In genomic region chr10:11531343-11531742, GRCm38 (mm10) we compare ENCODE assay signal across 22 mouse cellular contexts.
DNase-seq lines count a peak whose midpoint lies in the region; ATAC-seq and TF ChIP-seq lines count a peak whose summit lies in the region.
"Had no signal": no experiment of that assay in that cellular context is flagged by ENCODE, and none has a peak within 500 bp of the region (broad histone marks: within the 10 kb centered on the region; RNA-seq: fewer than 3 reads in every experiment).

No protein-coding gene starts in this region.

- H3K36me3 ChIP-seq in ES-E14 (ENCODE audit: control insufficient read depth, insufficient read depth, low read length, poor library complexity, severe bottlenecking), result no peaks in the 10 kb centered on the region
- H3K36me3 ChIP-seq: embryonic facial prominence, embryonic 12.5 days; embryonic facial prominence, embryonic 15.5 days; hindbrain, embryonic 10.5 days; hindbrain, embryonic 15.5 days had no signal

- ATAC-seq in frontal cortex, adult (ENCODE audit: low TSS enrichment), result peak; percentile 97
- ATAC-seq: forebrain, embryonic 14.5 days; forebrain, postnatal 0 days; Patski had no signal

- no peak overlapping the region for H3K27ac ChIP-seq in left cerebral cortex, adult 2 months
- H3K27ac ChIP-seq in ES-E14 (ENCODE audit: insufficient read depth, low read depth, low read length, poor library complexity, severe bottlenecking), result no peak overlapping the region
- H3K27ac ChIP-seq: embryonic facial prominence, embryonic 12.5 days; embryonic facial prominence, embryonic 15.5 days; hindbrain, embryonic 10.5 days; hindbrain, embryonic 15.5 days had no signal

- peak overlapping the region; percentile 59; the same call in 1 of the 2 replicates for H3K9ac ChIP-seq in ES-E14 (ENCODE audit: insufficient read depth, low read depth, low read length, poor library complexity, severe bottlenecking)
- H3K9ac ChIP-seq: embryonic facial prominence, embryonic 12.5 days; embryonic facial prominence, embryonic 15.5 days; forebrain, postnatal 0 days; hindbrain, embryonic 15.5 days had no signal

- no peak overlapping the region for H3K4me3 ChIP-seq in left cerebral cortex, adult 2 months
- H3K4me3 ChIP-seq in ES-E14 (ENCODE audit: insufficient read depth in 1 of 2, low read depth in 1 of 2, low read length in 2 of 2, poor library complexity in 1 of 2, severe bottlenecking in 1 of 2), result peak overlapping the region; percentile 49 to 59
- H3K4me3 ChIP-seq: embryonic facial prominence, embryonic 12.5 days; embryonic facial prominence, embryonic 15.5 days; hindbrain, embryonic 10.5 days; hindbrain, embryonic 15.5 days had no signal

- H3K4me1 ChIP-seq in ES-E14 (ENCODE audit: control insufficient read depth in 2 of 2, insufficient read depth in 2 of 2, low read length in 2 of 2, poor library complexity in 1 of 2), result no peaks in the 10 kb centered on the region
- H3K4me1 ChIP-seq: embryonic facial prominence, embryonic 12.5 days; embryonic facial prominence, embryonic 15.5 days; hindbrain, embryonic 10.5 days; hindbrain, embryonic 15.5 days had no signal

- TF ChIP-seq CTCF in left cerebral cortex, adult 2 months (IDR thresholded peaks at IDR 0.05), result no peak

- in situ Hi-C loops in ES-E14 (cut with MboI; ENCODE audit: low sequenced_read_pairs in 2 of 2, unreplicated experiment in 2 of 2), result no loop called here

- H3K9me3 ChIP-seq in ES-E14 (ENCODE audit: control insufficient read depth, insufficient read depth, low read depth, low read length), result no peaks in the 10 kb centered on the region
- H3K9me3 ChIP-seq: embryonic facial prominence, embryonic 12.5 days; embryonic facial prominence, embryonic 15.5 days; hindbrain, embryonic 10.5 days; hindbrain, embryonic 15.5 days had no signal

- no peak for DNase-seq in frontal cortex, postnatal 14 days (ENCODE audit: low spot score in 2 of 2)
- DNase-seq in left cerebral cortex, adult 18-20 months (ENCODE audit: low spot score in 2 of 2), result peak; percentile 2 to 7
- no peak for DNase-seq in left cerebral cortex, adult 2 months (ENCODE audit: extremely low spot score in 1 of 2, low spot score in 2 of 2)
- no peak for DNase-seq in ES-E14 (ENCODE audit: low read depth, low spot score)
- no peak for DNase-seq in urinary bladder, adult 18-20 months (ENCODE audit: low spot score in 2 of 2)
- DNase-seq in Muller cell, postnatal 12 days (ENCODE audit: inconsistent ontology term), result no peak
- DNase-seq: adrenal gland, postnatal 10 days; adrenal gland, postnatal 36 days; cerebellum, adult 11 months; cerebellum, adult 2 months; cerebellum, adult 9-11 months; cerebellum, postnatal 25 days; forebrain, postnatal 0 days; gastrocnemius, postnatal 10 days; gastrocnemius, postnatal 36 days had no signal

- intact Hi-C loops in left cerebral cortex, adult 2 months (cut with DNase I), result no loop called here

TF ChIP-seq in ES-E14, 5 proteins besides CTCF, POLR2A, EP300 and RAD21:
- TF ChIP-seq CHD2 (IDR thresholded peaks at IDR 0.05; ENCODE audit: low read depth, low read length) (no peak), HCFC1 (IDR thresholded peaks at IDR 0.05; ENCODE audit: borderline replicate concordance, insufficient read depth, low read length) (no peak), ZC3H11A (IDR thresholded peaks at IDR 0.05; ENCODE audit: borderline replicate concordance, low read depth, low read length) (no peak), MAFK (IDR thresholded peaks at IDR 0.05; ENCODE audit: insufficient read depth, low read depth, low read length) (no peak), ZNF384 (IDR thresholded peaks at IDR 0.05; ENCODE audit: low read depth, low read length) (no peak)

Comparison
In these comparisons a context has a peak if more than half of its experiments do, and no peak if none do; other contexts are left out.
1. DNase-seq: peak in left cerebral cortex, adult 18-20 months (2 of 2); none in frontal cortex, postnatal 14 days (0 of 2), left cerebral cortex, adult 2 months (0 of 2), ES-E14 (single experiment), urinary bladder, adult 18-20 months (0 of 2) and Muller cell, postnatal 12 days (single experiment).